Mouse (Mus musculus) kidney, adult 2 months (tissue): ENCODE measurements at regions not wholly inside any gene's neighbourhood (a gene's known extent, or its start where the extent isn't known, plus 50 kb on each side); places are given as distances from the start of the nearest gene placed in this dataset.

Experiments
- DNase-seq: peaks from one replicate; pipeline ENCODE4 v3.0.0; 2021
- H3K27ac ChIP-seq: fragments of 200-500 bp; 2 replicates; pipeline ENCODE4 v1.5.1; 2012; ENCODE audit warnings: low read depth, low read length, control low read depth, inconsistent platforms; ENCODE audit not compliant: insufficient read depth
- H3K27me3 ChIP-seq: fragments of 200-500 bp; replicated peaks from 2 replicates; pipeline ENCODE4 v1.6.1; 2012; ENCODE audit warnings: mild to moderate bottlenecking, moderate library complexity, low read length, inconsistent platforms; ENCODE audit not compliant: control insufficient read depth, insufficient read depth
- H3K36me3 ChIP-seq: fragments of 200-500 bp; 2 replicates; pipeline ENCODE4 v1.6.1; 2012; ENCODE audit warnings: mild to moderate bottlenecking, moderate library complexity, low read length, inconsistent platforms; ENCODE audit not compliant: control insufficient read depth, insufficient read depth
- H3K4me1 ChIP-seq: fragments of 200-500 bp; 2 replicates; pipeline ENCODE4 v1.6.1; 2011; ENCODE audit warnings: low read length; ENCODE audit not compliant: control insufficient read depth, insufficient read depth
- H3K4me3 ChIP-seq: fragments of 200-500 bp; 2 replicates; pipeline ENCODE4 v1.5.1; 2011; ENCODE audit warnings: mild to moderate bottlenecking, low read depth, low read length, control low read depth; ENCODE audit not compliant: insufficient read depth
- CTCF ChIP-seq: fragments of 200-500 bp; conservative IDR thresholded peaks from 2 replicates; pipeline ENCODE4 v1.5.1; 2011; ENCODE audit warnings: low read depth, mild to moderate bottlenecking, control low read depth, low read length, moderate library complexity, mixed read lengths; ENCODE audit not compliant: insufficient read depth, insufficient read length
- POLR2A ChIP-seq: fragments of 200-500 bp; IDR thresholded peaks from one replicate; pipeline ENCODE4 v1.6.1; 2011; ENCODE audit warnings: low read depth, low read length, control low read depth
- WGBS: fragments of 180-500 bp; shearing (Covaris S2); methylation state at CpG from one replicate; pipeline ENCODE4 v1.1.7; 2018; 5-methylcytosine and 5-hydroxymethylcytosine counted together

GRCm38 (mm10) chr3:9109485-9109884 is 500.4 kb downstream of the Zfp704 start:
- 58% methylated on average over 5 of the region's 5 CpGs for WGBS
- peaks cover 14% of the 10 kb centered on the region for H3K4me1 ChIP-seq
- no peak overlapping the region for H3K27ac ChIP-seq
- no peak for DNase-seq
- H3K27me3 ChIP-seq, result no peaks in the 10 kb centered on the region
- H3K36me3 ChIP-seq, result no peaks in the 10 kb centered on the region
- no peak overlapping the region for H3K4me3 ChIP-seq
- TF ChIP-seq POLR2A (no peak), CTCF (no peak)

GRCm38 (mm10) chr3:9107766-9108410 is 502.0 kb downstream of the Zfp704 start:
- peaks cover 14% of the 10 kb centered on the region for H3K4me1 ChIP-seq
- no peak for TF ChIP-seq CTCF
- no peak for TF ChIP-seq POLR2A
- no peaks in the 10 kb centered on the region for H3K27me3 ChIP-seq
- DNase-seq, result peak; percentile 8
- 87% methylated on average over 15 of the region's 15 CpGs for WGBS
- no peak overlapping the region for H3K27ac ChIP-seq
- no peak overlapping the region for H3K4me3 ChIP-seq
- H3K36me3 ChIP-seq, result no peaks in the 10 kb centered on the region

GRCm38 (mm10) chr3:9105191-9105926 is 504.5 kb downstream of the Zfp704 start:
- TF ChIP-seq POLR2A (no peak), CTCF (no peak)

GRCm38 (mm10) chr3:9103456-9103855 is 506.4 kb downstream of the Zfp704 start:
- H3K4me3 ChIP-seq, result no peak overlapping the region
- H3K36me3 ChIP-seq, result no peaks in the 10 kb centered on the region
- H3K27ac ChIP-seq, result no peak overlapping the region
- 84% methylated on average over 6 of the region's 6 CpGs for WGBS
- no peaks in the 10 kb centered on the region for H3K4me1 ChIP-seq
- DNase-seq, result no peak
- no peak for TF ChIP-seq POLR2A
- TF ChIP-seq CTCF, result no peak
- no peaks in the 10 kb centered on the region for H3K27me3 ChIP-seq

More at GRCm38 (mm10) chr3:9105191-9105926, 504.5 kb downstream of the Zfp704 start:
- no peak overlapping the region for H3K4me3 ChIP-seq
- no peak for DNase-seq
- no peaks in the 10 kb centered on the region for H3K36me3 ChIP-seq
- peaks cover 8% of the 10 kb centered on the region for H3K4me1 ChIP-seq
- 56% methylated on average over 8 of the region's 8 CpGs for WGBS
- H3K27me3 ChIP-seq, result no peaks in the 10 kb centered on the region
- H3K27ac ChIP-seq, result no peak overlapping the region

GRCm38 (mm10) chr3:9101240-9101639 is 508.6 kb downstream of the Zfp704 start:
- H3K36me3 ChIP-seq, result no peaks in the 10 kb centered on the region
- 40% methylated on average over 3 of the region's 3 CpGs for WGBS
- H3K4me1 ChIP-seq, result no peaks in the 10 kb centered on the region
- no peaks in the 10 kb centered on the region for H3K27me3 ChIP-seq
- H3K27ac ChIP-seq, result no peak overlapping the region
- TF ChIP-seq CTCF (no peak), POLR2A (no peak)
- no peak for DNase-seq
- no peak overlapping the region for H3K4me3 ChIP-seq

GRCm38 (mm10) chr3:9100761-9101160 is 509.1 kb downstream of the Zfp704 start:
- 78% methylated on average over 8 of the region's 8 CpGs for WGBS
- Histone ChIP-seq H3K4me3 (no peak overlapping the region), H3K27me3 (no peaks in the 10 kb centered on the region), H3K4me1 (no peaks in the 10 kb centered on the region), H3K27ac (no peak overlapping the region), H3K36me3 (no peaks in the 10 kb centered on the region)
- TF ChIP-seq CTCF, result no peak
- TF ChIP-seq POLR2A, result no peak
- DNase-seq, result no peak

- Histone ChIP-seq H3K27me3 (no peaks in the 10 kb centered on the region), H3K27ac (no peak overlapping the region), H3K4me3 (no peak overlapping the region), H3K4me1 (no peaks in the 10 kb centered on the region), H3K36me3 (no peaks in the 10 kb centered on the region)
- WGBS, result 84% methylated on average over 10 of the region's 10 CpGs
- no peak for DNase-seq
- TF ChIP-seq POLR2A, result no peak
Measured at GRCm38 (mm10) chr3:9098441-9098840, 511.4 kb downstream of the Zfp704 start.
